Mouse (Mus musculus): Measurements from ENCODE around the gene Akap13.

Akap13 gene

DNA sequence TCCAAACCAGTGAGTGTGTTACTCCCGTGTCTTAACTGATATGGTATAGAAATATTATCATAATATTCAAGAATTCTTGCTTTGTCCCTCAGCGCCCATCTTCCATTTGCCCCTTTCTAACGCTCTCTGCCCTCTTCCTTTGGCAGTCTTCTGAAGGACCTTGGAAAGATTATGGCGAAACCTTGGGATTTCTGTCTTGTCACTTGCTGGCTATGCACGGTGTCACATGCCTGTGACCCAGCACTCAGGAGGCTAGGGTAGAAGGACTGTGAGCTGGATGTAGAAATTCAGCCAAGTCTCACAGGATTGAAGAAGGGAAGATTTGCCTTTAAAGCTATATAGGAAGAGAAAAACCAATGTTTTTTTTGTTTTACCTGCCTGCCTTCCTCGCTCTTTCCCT lies 212.2 kb downstream of the Akap13 start:
- no peak for DNase-seq (ENCODE audit: low spot score)

GRCm38 (mm10) chr7:75668396-75668795 lies 213.1 kb downstream of the Akap13 start:
- peak; percentile 30 for DNase-seq (ENCODE audit: low spot score)

DNA sequence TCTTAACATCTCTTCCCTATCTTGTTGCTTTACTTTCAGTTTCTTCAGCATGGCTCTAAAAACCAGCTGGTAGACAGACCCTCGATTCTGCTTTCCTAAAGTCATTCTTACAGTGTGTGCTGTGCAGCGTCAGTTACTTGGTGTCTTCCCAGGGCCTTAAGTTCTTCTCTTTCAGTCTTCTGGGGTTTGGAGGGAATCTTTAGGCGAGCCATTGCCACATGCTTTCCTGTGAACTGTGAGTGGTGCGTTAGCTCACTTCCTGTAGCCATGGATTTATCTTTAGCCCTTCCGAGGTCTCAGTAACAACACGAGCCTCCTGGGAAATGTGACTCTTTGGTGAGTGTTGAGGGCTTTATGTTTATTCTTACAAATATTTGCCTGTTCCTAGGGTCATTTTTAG lies 214.1 kb downstream of the Akap13 start:
- DNase-seq (ENCODE audit: low spot score) = no peak

- no peak for DNase-seq (ENCODE audit: low spot score)
Measured at GRCm38 (mm10) chr7:75679631-75680030, 224.3 kb downstream of the Akap13 start.

DNA sequence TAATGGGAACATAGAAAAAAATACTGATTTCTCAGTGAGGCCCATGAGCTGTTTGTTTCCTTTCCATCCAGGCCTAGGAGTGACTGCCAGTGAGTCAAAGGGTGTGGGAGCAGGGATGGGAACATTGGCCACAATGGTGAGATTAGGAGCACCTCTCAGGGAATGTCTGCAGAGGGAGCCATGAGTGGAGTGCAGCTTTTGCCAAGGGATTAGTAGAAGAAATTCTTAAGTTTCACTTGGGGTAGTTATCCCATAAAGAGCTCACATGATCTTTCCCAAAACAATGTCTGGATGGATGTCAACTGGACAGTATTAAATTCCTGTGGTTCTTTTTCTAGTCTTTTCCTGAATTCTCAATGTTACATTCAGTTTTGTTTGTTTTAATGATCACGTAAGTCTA lies 227.6 kb downstream of the Akap13 start:
- no peak for DNase-seq (ENCODE audit: low spot score)

- DNase-seq (ENCODE audit: low spot score) = no peak
Measured at GRCm38 (mm10) chr7:75683410-75683809, 228.1 kb downstream of the Akap13 start.

GRCm38 (mm10) chr7:75684976-75685375 lies 229.6 kb downstream of the Akap13 start:
- DNase-seq (ENCODE audit: low spot score) = no peak

GRCm38 (mm10) chr7:75686046-75686826 lies 230.9 kb downstream of the Akap13 start:
- no peak for DNase-seq (ENCODE audit: low spot score)

GRCm38 (mm10) chr7:75686827-75687164 lies 231.5 kb downstream of the Akap13 start:
- no peak for DNase-seq (ENCODE audit: low spot score)

GRCm38 (mm10) chr7:75688144-75688543 lies 232.8 kb downstream of the Akap13 start:
- DNase-seq (ENCODE audit: low spot score) = no peak

- DNase-seq (ENCODE audit: low spot score) = no peak
Measured at GRCm38 (mm10) chr7:75694777-75695176, 239.4 kb downstream of the Akap13 start.

DNA sequence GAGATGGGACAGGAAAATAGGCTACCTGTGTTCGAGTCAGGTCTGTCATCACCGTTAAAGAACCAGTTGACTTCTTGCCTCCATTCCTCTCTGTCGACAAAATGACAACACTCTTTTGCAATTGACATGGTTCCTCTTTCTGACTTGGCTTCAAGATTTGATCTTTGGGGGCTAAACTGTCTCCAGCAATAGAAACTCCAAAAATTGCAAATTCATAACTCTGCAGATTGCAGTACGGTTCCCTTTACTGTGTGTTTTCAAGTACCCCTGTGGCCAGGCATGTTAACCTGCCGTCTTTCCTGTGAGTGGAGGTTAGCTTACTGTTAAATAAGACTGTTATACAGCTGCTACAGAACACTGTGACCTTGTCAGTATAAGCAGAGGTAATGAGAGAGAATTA lies 244.5 kb downstream of the Akap13 start:
- no peak for DNase-seq (ENCODE audit: low spot score)

DNA sequence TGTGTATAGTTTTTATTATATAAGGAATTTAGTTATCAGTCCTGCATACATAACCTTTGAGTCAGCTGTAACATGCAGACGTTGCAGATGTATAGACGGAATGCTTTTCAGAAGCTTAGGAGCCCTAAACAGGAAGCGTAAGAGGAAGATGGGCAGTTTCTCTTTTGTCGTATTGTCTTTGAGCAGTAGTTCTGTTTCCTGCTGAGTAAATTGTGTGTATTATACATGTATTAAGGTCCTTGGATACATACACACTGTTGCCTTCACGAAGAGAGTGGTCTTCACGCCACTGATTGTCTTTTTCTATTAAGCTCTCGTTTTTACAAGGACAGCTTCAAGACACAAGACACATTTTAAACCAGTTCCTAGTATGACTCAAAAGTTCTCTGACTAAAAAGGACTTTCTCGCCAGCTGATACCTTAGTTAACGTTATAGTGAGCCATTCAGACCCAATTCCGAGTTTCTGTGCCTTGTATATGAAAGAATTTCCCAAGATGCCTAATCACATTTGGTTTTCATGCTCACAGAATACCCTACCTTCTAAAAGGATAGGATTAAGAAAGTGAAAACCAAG lies 245.5 kb downstream of the Akap13 start:
- DNase-seq (ENCODE audit: low spot score) = no peak

- no peak for DNase-seq (ENCODE audit: low spot score)
Measured at GRCm38 (mm10) chr7:75701761-75702160, 246.4 kb downstream of the Akap13 start.

DNA sequence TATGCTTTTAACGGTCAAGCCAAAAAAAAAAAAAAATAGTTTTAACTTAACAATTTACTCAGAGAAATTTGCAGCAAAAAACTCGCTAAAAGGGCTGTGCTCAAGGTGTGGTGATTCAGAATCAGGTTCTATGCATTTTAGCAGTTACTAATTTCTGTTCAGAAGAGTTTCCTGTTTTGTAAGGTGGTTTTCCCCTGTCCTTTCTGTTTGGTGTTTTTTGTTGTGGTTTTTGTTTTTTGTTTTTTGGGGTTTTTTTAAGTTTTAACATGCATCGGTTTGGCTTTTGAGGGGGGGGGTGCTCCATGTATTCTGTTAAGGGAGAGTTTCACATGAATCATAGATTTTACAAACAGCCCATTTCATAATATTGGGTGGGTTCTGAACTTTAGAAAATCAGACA lies 247.0 kb downstream of the Akap13 start:
- DNase-seq (ENCODE audit: low spot score) = no peak

DNA sequence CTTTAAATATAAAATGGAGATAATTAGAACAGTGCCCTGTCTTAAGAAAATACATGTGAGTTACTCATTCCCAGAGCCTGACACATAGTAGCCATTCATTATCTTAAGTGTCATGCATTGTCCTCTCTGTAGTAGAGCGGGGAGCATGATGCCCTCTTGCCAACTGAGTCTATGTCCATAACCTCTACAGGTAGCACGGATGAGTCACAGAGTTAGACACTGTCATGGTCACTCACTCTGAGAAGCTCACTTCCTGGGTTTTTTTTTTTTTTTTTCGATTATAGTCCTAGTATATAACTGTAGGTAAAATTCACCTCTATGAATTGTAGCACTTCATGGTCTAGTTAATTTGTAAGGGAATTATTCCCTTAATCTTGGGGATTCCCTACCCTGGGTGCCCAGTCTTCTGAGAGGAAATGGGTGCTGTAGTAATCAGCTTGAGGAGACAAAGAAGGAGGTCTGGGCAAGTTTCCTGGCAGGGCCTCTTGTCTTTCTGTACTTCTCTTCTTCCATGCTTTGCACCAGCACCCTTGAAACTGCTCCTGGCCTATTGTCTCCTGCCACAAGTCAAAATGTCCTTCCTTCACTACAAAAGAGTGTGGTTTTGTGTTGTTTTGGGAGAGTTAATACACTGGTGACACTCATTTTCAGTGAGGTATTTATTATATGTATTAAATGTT lies 247.8 kb downstream of the Akap13 start:
- no peak for DNase-seq (ENCODE audit: low spot score)

DNA sequence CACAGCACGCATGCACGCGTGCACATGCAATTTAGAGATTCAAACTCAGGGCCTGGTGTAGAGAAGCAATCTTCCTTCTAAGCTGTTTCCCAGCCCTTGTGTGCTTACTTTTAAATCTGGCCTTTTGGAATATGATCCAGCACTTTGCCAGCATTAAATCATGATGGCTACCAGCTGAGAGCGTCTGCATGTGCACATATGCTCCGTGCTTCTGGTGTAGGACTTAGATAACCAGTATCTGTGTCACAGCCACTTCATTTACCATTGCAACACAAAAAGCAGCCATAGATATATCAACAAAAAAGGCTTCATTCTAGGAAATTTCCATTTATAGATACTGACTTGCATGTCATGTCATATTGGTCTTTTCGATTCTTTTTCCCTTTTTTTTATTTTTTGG lies 249.5 kb downstream of the Akap13 start:
- no peak for DNase-seq (ENCODE audit: low spot score)

GRCm38 (mm10) chr7:75709936-75710335 lies 254.6 kb downstream of the Akap13 start:
- DNase-seq (ENCODE audit: low spot score) = no peak

GRCm38 (mm10) chr7:75710920-75711319 lies 255.6 kb downstream of the Akap13 start:
- DNase-seq (ENCODE audit: low spot score) = no peak

- DNase-seq (ENCODE audit: low spot score) = no peak
Measured at GRCm38 (mm10) chr7:75711436-75711835, 256.1 kb downstream of the Akap13 start.

- no peak for DNase-seq (ENCODE audit: low spot score)
Measured at GRCm38 (mm10) chr7:75712808-75713207, 257.5 kb downstream of the Akap13 start.

- no peak for DNase-seq (ENCODE audit: low spot score)
Measured at GRCm38 (mm10) chr7:75713959-75714358, 258.6 kb downstream of the Akap13 start.

GRCm38 (mm10) chr7:75715026-75715425 lies 259.7 kb downstream of the Akap13 start:
- DNase-seq (ENCODE audit: low spot score) = no peak
